Mouse (Mus musculus) limb, embryonic 10.5 days (tissue): Measurements from ENCODE around the gene Emid1. TPM values are rescaled to one million over a fixed set of nuclear protein-coding genes. Genes with fewer than 3 reads are reported as not detected.

Source experiments
- DNase-seq: peaks from one replicate; pipeline ENCODE4 v3.0.0-alpha.2; 2017; ENCODE audit warnings: low spot score
- H3K27ac ChIP-seq: fragments of 300-500 bp; sonication (generic); 2 replicates; pipeline ENCODE4 v1.5.1; 2016; ENCODE audit warnings: mild to moderate bottlenecking
- H3K27me3 ChIP-seq: fragments of 300-500 bp; sonication (generic); 2 replicates; pipeline ENCODE4 v1.6.1; 2016; ENCODE audit warnings: low read depth, mild to moderate bottlenecking; ENCODE audit not compliant: poor library complexity, severe bottlenecking
- H3K36me3 ChIP-seq: fragments of 300-500 bp; sonication (generic); 2 replicates; pipeline ENCODE4 v1.6.1; 2016; ENCODE audit warnings: mild to moderate bottlenecking, moderate library complexity
- H3K4me1 ChIP-seq: fragments of 300-500 bp; sonication (generic); 2 replicates; pipeline ENCODE4 v1.6.1; 2016
- H3K4me3 ChIP-seq: fragments of 300-500 bp; sonication (generic); 2 replicates; pipeline ENCODE4 v1.5.1; 2016; ENCODE audit warnings: mild to moderate bottlenecking, moderate library complexity
- H3K9me3 ChIP-seq: fragments of 300-500 bp; sonication (generic); replicated peaks from 2 replicates; pipeline ENCODE4 v1.6.1; 2016; ENCODE audit warnings: mild to moderate bottlenecking
- WGBS: fragments of 180-500 bp; shearing (Covaris S2); methylation state at CpG from one replicate; pipeline ENCODE4 v1.1.7; 2016; 5-methylcytosine and 5-hydroxymethylcytosine counted together
- polyA plus RNA-seq: library from polyadenylated mRNA; unstranded; fragments of >200 nt; fragmentation: Nextera tagmentation; extraction: Ambion mirVana; gene quantifications from 2 replicates; pipeline ENCODE4 v1.2.1, GENCODE M21; 2016

The Emid1 gene
- 12.1 and 12.3 TPM in 2 replicates for polyA plus RNA-seq

GRCm38 (mm10) chr11:5151680-5152337 lies at the start of gene Emid1:
Gene Emid1, minus strand, starts transcription at chr11:5152257.
- Histone ChIP-seq H3K27me3 (peaks cover 48% of the 10 kb centered on the region), H3K36me3 (no peaks in the 10 kb centered on the region), H3K27ac (peak within 1 kb of the TSS; percentile 82), H3K4me3 (peak within 1 kb of the TSS; percentile 64), H3K9me3 (no peaks in the 10 kb centered on the region), H3K4me1 (peaks cover 52% of the 10 kb centered on the region)
- DNase-seq, result peak; percentile 72
- WGBS, result under 1% methylated on average over 41 of the region's 53 CpGs

GRCm38 (mm10) chr11:5199879-5200278 lies 47.8 kb upstream of the Emid1 start:
- H3K27me3 ChIP-seq, result no peaks in the 10 kb centered on the region
- 92% methylated on average over 2 of the region's 2 CpGs for whole genome bisulfite sequencing
- DNase-seq, result no peak
- no peaks in the 10 kb centered on the region for H3K4me1 ChIP-seq
- no peak overlapping the region for H3K4me3 ChIP-seq
- peaks cover 21% of the 10 kb centered on the region for H3K36me3 ChIP-seq
- no peak overlapping the region for H3K27ac ChIP-seq
- no peaks in the 10 kb centered on the region for H3K9me3 ChIP-seq

GRCm38 (mm10) chr11:5197068-5197467 lies 45.0 kb upstream of the Emid1 start:
- Histone ChIP-seq H3K27ac (no peak overlapping the region), H3K27me3 (no peaks in the 10 kb centered on the region), H3K36me3 (peaks cover 34% of the 10 kb centered on the region), H3K4me3 (no peak overlapping the region), H3K9me3 (no peaks in the 10 kb centered on the region), H3K4me1 (peaks cover 8% of the 10 kb centered on the region)
- WGBS, result 87% methylated on average over 5 of the region's 5 CpGs
- DNase-seq, result no peak

- Histone ChIP-seq H3K9me3 (no peaks in the 10 kb centered on the region), H3K27me3 (no peaks in the 10 kb centered on the region), H3K27ac (0 out of 2 replicates have a peak overlapping the region, but pooled peaks have one; percentile 1), H3K4me1 (peaks cover 12% of the 10 kb centered on the region), H3K4me3 (no peak overlapping the region), H3K36me3 (peaks cover 34% of the 10 kb centered on the region)
- DNase-seq, result no peak
- 89% methylated on average over 7 of the region's 7 CpGs for WGBS
Measured at GRCm38 (mm10) chr11:5196583-5196982, 44.5 kb upstream of the Emid1 start.

- Histone ChIP-seq H3K27ac (0 out of 2 replicates have a peak overlapping the region, but pooled peaks have one; percentile 11), H3K4me3 (no peak overlapping the region), H3K9me3 (no peaks in the 10 kb centered on the region), H3K4me1 (peaks cover 27% of the 10 kb centered on the region), H3K36me3 (peaks cover 31% of the 10 kb centered on the region), H3K27me3 (no peaks in the 10 kb centered on the region)
- 61% methylated on average over 1 of the region's 1 CpGs for WGBS
- DNase-seq, result no peak
Measured at GRCm38 (mm10) chr11:5193576-5193881, 41.5 kb upstream of the Emid1 start.

GRCm38 (mm10) chr11:5192840-5193575 lies 41.0 kb upstream of the Emid1 start:
- H3K27ac ChIP-seq, result peak overlapping the region; percentile 47
- DNase-seq, result no peak
- WGBS, result 87% methylated on average over 8 of the region's 8 CpGs
- no peaks in the 10 kb centered on the region for H3K9me3 ChIP-seq
- no peaks in the 10 kb centered on the region for H3K27me3 ChIP-seq
- peaks cover 28% of the 10 kb centered on the region for H3K36me3 ChIP-seq
- H3K4me3 ChIP-seq, result no peak overlapping the region
- peaks cover 27% of the 10 kb centered on the region for H3K4me1 ChIP-seq

- 0 out of 2 replicates have a peak overlapping the region, but pooled peaks have one; percentile 4 for H3K27ac ChIP-seq
- H3K27me3 ChIP-seq, result no peaks in the 10 kb centered on the region
- peaks cover 20% of the 10 kb centered on the region for H3K36me3 ChIP-seq
- H3K4me1 ChIP-seq, result peaks cover 27% of the 10 kb centered on the region
- no peak overlapping the region for H3K4me3 ChIP-seq
- no peak for DNase-seq
- 43% methylated on average over 9 of the region's 9 CpGs for WGBS
- no peaks in the 10 kb centered on the region for H3K9me3 ChIP-seq
Measured at GRCm38 (mm10) chr11:5192084-5192516, 40.0 kb upstream of the Emid1 start.

- H3K4me3 ChIP-seq, result no peak overlapping the region
- H3K4me1 ChIP-seq, result peaks cover 33% of the 10 kb centered on the region
- 76% methylated on average over 9 of the region's 9 CpGs for WGBS
- H3K27me3 ChIP-seq, result no peaks in the 10 kb centered on the region
- no peak for DNase-seq
- no peaks in the 10 kb centered on the region for H3K9me3 ChIP-seq
- peaks cover 8% of the 10 kb centered on the region for H3K36me3 ChIP-seq
- peak overlapping the region; percentile 53; the same call in 1 of the 2 replicates for H3K27ac ChIP-seq
Measured at GRCm38 (mm10) chr11:5189239-5189933, 37.3 kb upstream of the Emid1 start.

- WGBS, result 90% methylated on average over 4 of the region's 4 CpGs
- Histone ChIP-seq H3K4me3 (no peak overlapping the region), H3K4me1 (peaks cover 43% of the 10 kb centered on the region), H3K36me3 (peaks cover 4% of the 10 kb centered on the region; the same call in 1 of the 2 replicates), H3K27me3 (no peaks in the 10 kb centered on the region), H3K9me3 (no peaks in the 10 kb centered on the region), H3K27ac (no peak overlapping the region)
- no peak for DNase-seq
Measured at GRCm38 (mm10) chr11:5188170-5188569, 36.1 kb upstream of the Emid1 start.

- no peaks in the 10 kb centered on the region; the same call in 1 of the 2 replicates for H3K27me3 ChIP-seq
- no peaks in the 10 kb centered on the region for H3K36me3 ChIP-seq
- no peaks in the 10 kb centered on the region for H3K9me3 ChIP-seq
- peak overlapping the region; percentile 86 for H3K27ac ChIP-seq
- H3K4me3 ChIP-seq, result no peak overlapping the region
- 90% methylated on average over 9 of the region's 9 CpGs for WGBS
- DNase-seq, result no peak
- peaks cover 24% of the 10 kb centered on the region for H3K4me1 ChIP-seq
Measured at GRCm38 (mm10) chr11:5184832-5185231, 32.8 kb upstream of the Emid1 start.

- H3K4me3 ChIP-seq, result no peak overlapping the region
- peak overlapping the region; percentile 86 for H3K27ac ChIP-seq
- peaks cover 4% of the 10 kb centered on the region; the same call in 1 of the 2 replicates for H3K27me3 ChIP-seq
- peak; percentile 72 for DNase-seq
- H3K9me3 ChIP-seq, result no peaks in the 10 kb centered on the region
- no peaks in the 10 kb centered on the region for H3K36me3 ChIP-seq
- H3K4me1 ChIP-seq, result peaks cover 18% of the 10 kb centered on the region
- WGBS, result 36% methylated on average over 9 of the region's 9 CpGs
Measured at GRCm38 (mm10) chr11:5184250-5184649, 32.2 kb upstream of the Emid1 start.

- Histone ChIP-seq H3K4me3 (no peak overlapping the region), H3K27ac (no peak overlapping the region), H3K36me3 (no peaks in the 10 kb centered on the region), H3K4me1 (peaks cover 16% of the 10 kb centered on the region), H3K27me3 (peaks cover 4% of the 10 kb centered on the region; the same call in 1 of the 2 replicates), H3K9me3 (no peaks in the 10 kb centered on the region)
- 63% methylated on average over 4 of the region's 4 CpGs for WGBS
- DNase-seq, result no peak
Measured at GRCm38 (mm10) chr11:5182870-5183269, 30.8 kb upstream of the Emid1 start.
